Mouse (Mus musculus) lung, embryonic 14.5 days (tissue): ENCODE measurements around the gene Tmem94. TPM values are rescaled to one million over a fixed set of nuclear protein-coding genes. Genes with fewer than 3 reads are reported as not detected.

Source experiments
- ATAC-seq: fragments of 200-750 bp; cut with Nextera tagmentation; 2 replicates; pipeline ENCODE4 v1.8.0; 2017; ENCODE audit warnings: mild to moderate bottlenecking, moderate TSS enrichment, moderate library complexity; ENCODE audit not compliant: insufficient read depth
- DNase-seq: peaks from one replicate; pipeline ENCODE4 v3.0.0-alpha.2; 2015
- H3K27ac ChIP-seq: fragments of 300-500 bp; sonication (generic); 2 replicates; pipeline ENCODE4 v1.5.1; 2014; ENCODE audit warnings: low read depth, mild to moderate bottlenecking, moderate library complexity
- H3K27me3 ChIP-seq: fragments of 300-500 bp; sonication (generic); 2 replicates; pipeline ENCODE4 v1.6.1; 2014; ENCODE audit warnings: low read length, control low read depth; ENCODE audit not compliant: insufficient read depth
- H3K36me3 ChIP-seq: fragments of 300-500 bp; sonication (generic); 2 replicates; pipeline ENCODE4 v1.6.1; 2014; ENCODE audit warnings: control low read depth; ENCODE audit not compliant: insufficient read depth
- H3K4me1 ChIP-seq: fragments of 300-500 bp; sonication (generic); 2 replicates; pipeline ENCODE4 v1.6.1; 2014; ENCODE audit warnings: antibody characterized with exemption, control low read depth; ENCODE audit not compliant: insufficient read depth
- H3K4me2 ChIP-seq: fragments of 300-500 bp; sonication (generic); 2 replicates; pipeline ENCODE4 v1.6.1; 2014; ENCODE audit warnings: mild to moderate bottlenecking
- H3K4me3 ChIP-seq: fragments of 300-500 bp; sonication (generic); 2 replicates; pipeline ENCODE4 v1.5.1; 2014; ENCODE audit warnings: low read depth, low read length
- H3K9ac ChIP-seq: fragments of 300-500 bp; sonication (generic); 2 replicates; pipeline ENCODE4 v1.6.1; 2014
- H3K9me3 ChIP-seq: fragments of 300-500 bp; sonication (generic); 2 replicates; pipeline ENCODE4 v1.6.1; 2016; ENCODE audit warnings: low read depth, low read length, control low read depth
- CTCF ChIP-seq: IDR thresholded peaks from 2 replicates; pipeline ENCODE4 v1.5.1; 2016; ENCODE audit warnings: antibody characterized with exemption, low read depth
- WGBS: fragments of 180-500 bp; shearing (Covaris S2); extraction: QIAGEN DNeasy Blood & Tissue Kit; methylation state at CpG from one replicate; pipeline ENCODE4 v1.1.7; 2014; 5-methylcytosine and 5-hydroxymethylcytosine counted together
- polyA plus RNA-seq: library from polyadenylated mRNA; unstranded; fragments of >200 nt; fragmentation: Nextera tagmentation; extraction: Ambion mirVana; gene quantifications from 2 replicates; pipeline ENCODE4 v1.2.1, GENCODE M21; 2014

The Tmem94 gene
- polyA plus RNA-seq, 1 experiment from 2014 or later: 20.9 TPM

- Histone ChIP-seq H3K4me3 (no peak overlapping the region), H3K27me3 (no peaks in the 10 kb centered on the region), H3K36me3 (peaks cover 55% of the 10 kb centered on the region), H3K9ac (no peak overlapping the region; the same call in 1 of the 2 replicates), H3K4me2 (peak overlapping the region; percentile 0; the same call in 1 of the 2 replicates), H3K27ac (peak overlapping the region; percentile 76), H3K4me1 (peaks cover 38% of the 10 kb centered on the region), H3K9me3 (no peaks in the 10 kb centered on the region)
- no peak for TF ChIP-seq CTCF
- DNase-seq: no peak
- no peak for ATAC-seq
- WGBS: 61% methylated on average over 11 of the region's 11 CpGs
These were observed 42.7 kb downstream of the Tmem94 start for GRCm38 (mm10) chr11:115807971-115808370.

- ATAC-seq (peak; percentile 12; the same call in 1 of the 2 replicates), DNase-seq (peak; percentile 78)
- Histone ChIP-seq H3K9ac (peak overlapping the region; percentile 39), H3K27ac (peak overlapping the region; percentile 76), H3K36me3 (peaks cover 47% of the 10 kb centered on the region), H3K4me3 (peak overlapping the region; percentile 3), H3K27me3 (no peaks in the 10 kb centered on the region), H3K9me3 (no peaks in the 10 kb centered on the region), H3K4me2 (peak overlapping the region; percentile 95), H3K4me1 (peaks cover 38% of the 10 kb centered on the region)
- 19% methylated on average over 10 of the region's 10 CpGs for WGBS
- TF ChIP-seq CTCF: no peak
These were observed 43.6 kb downstream of the Tmem94 start for GRCm38 (mm10) chr11:115808696-115809310.

DNA sequence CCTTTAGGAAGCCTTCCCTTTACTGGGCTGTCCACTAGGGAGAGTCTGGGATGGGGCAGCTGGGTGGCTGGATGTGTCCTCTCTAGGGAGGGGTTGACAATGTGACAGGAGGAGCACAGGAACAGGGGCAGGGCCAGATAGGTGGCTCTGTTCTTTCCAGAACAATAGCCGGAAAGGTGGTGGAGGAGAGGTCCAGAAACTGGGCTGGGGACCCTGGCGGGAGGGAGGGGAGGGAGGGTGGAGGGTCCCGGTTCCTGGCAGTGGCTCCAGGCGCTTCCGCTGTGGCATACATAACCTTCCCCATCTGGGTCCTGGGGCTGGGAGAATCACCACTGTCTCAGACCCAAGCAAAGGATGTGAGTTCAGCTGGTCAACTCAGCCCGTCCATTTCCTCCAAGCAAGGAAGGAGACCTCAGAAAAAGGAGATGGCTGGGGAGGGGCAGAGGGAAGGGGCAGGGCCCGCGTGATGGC lies 44.1 kb downstream of the Tmem94 start:
- Histone ChIP-seq H3K4me3 (peak overlapping the region; percentile 3), H3K4me1 (peaks cover 38% of the 10 kb centered on the region), H3K27ac (peak overlapping the region; percentile 76), H3K9me3 (no peaks in the 10 kb centered on the region), H3K27me3 (no peaks in the 10 kb centered on the region), H3K4me2 (peak overlapping the region; percentile 95), H3K36me3 (peaks cover 42% of the 10 kb centered on the region), H3K9ac (peak overlapping the region; percentile 39; the same call in 1 of the 2 replicates)
- TF ChIP-seq CTCF: no peak
- 53% methylated on average over 8 of the region's 8 CpGs for WGBS
- DNase-seq (peak; percentile 68), ATAC-seq (peak; percentile 5; the same call in 1 of the 2 replicates)

GRCm38 (mm10) chr11:115810377-115810776 lies 45.1 kb downstream of the Tmem94 start:
- ATAC-seq (no peak), DNase-seq (peak; percentile 75)
- peaks cover 32% of the 10 kb centered on the region for H3K36me3 ChIP-seq
- H3K27me3 ChIP-seq: no peaks in the 10 kb centered on the region
- no peaks in the 10 kb centered on the region for H3K9me3 ChIP-seq
- TF ChIP-seq CTCF: no peak
- H3K4me3 ChIP-seq: peak overlapping the region; percentile 86
- 42% methylated on average over 14 of the region's 14 CpGs for WGBS
- 0 out of 2 replicates have a peak overlapping the region, but pooled peaks have one; percentile 29 for H3K9ac ChIP-seq
- peak overlapping the region; percentile 76 for H3K27ac ChIP-seq
- H3K4me1 ChIP-seq: peaks cover 38% of the 10 kb centered on the region
- peak overlapping the region; percentile 95 for H3K4me2 ChIP-seq

- H3K27me3 ChIP-seq: no peaks in the 10 kb centered on the region
- H3K4me1 ChIP-seq: peaks cover 38% of the 10 kb centered on the region
- no peak for TF ChIP-seq CTCF
- no peaks in the 10 kb centered on the region for H3K9me3 ChIP-seq
- H3K36me3 ChIP-seq: peaks cover 26% of the 10 kb centered on the region
- peak overlapping the region; percentile 86 for H3K9ac ChIP-seq
- DNase-seq (no peak), ATAC-seq (no peak)
- 70% methylated on average over 20 of the region's 20 CpGs for WGBS
- H3K27ac ChIP-seq: peak overlapping the region; percentile 25; the same call in 1 of the 2 replicates
- peak overlapping the region; percentile 95 for H3K4me2 ChIP-seq
- H3K4me3 ChIP-seq: peak overlapping the region; percentile 86
These were observed 46.3 kb downstream of the Tmem94 start for GRCm38 (mm10) chr11:115811381-115812093.

DNA sequence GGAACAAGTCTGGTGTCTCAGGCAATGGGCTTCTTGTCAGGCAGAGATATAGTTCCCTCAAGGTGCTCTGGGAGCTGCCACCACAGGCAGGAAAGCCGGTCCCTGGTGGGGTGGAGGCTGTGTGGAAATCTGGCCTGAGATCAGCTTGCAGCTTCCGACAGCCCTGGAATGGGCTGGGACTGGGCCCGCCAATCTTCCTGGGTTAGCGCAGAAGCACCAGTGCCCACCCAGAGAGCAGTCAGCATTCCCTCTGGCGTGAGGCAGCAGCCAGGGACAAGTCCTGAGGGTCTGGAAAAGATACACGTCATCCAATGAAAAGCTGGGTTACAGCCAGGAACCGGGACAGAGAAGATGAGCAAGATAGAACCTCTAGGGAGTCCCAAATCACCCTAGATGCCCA lies 46.9 kb downstream of the Tmem94 start:
- WGBS: 36% methylated on average over 7 of the region's 7 CpGs
- H3K27ac ChIP-seq: peak overlapping the region; percentile 25; the same call in 1 of the 2 replicates
- DNase-seq: no peak

More for the DNA sequence above, 46.9 kb downstream of the Tmem94 start:
- Histone ChIP-seq H3K4me3 (peak overlapping the region; percentile 86), H3K4me2 (peak overlapping the region; percentile 95), H3K36me3 (peaks cover 26% of the 10 kb centered on the region), H3K4me1 (peaks cover 38% of the 10 kb centered on the region), H3K27me3 (no peaks in the 10 kb centered on the region), H3K9ac (peak overlapping the region; percentile 86), H3K9me3 (no peaks in the 10 kb centered on the region)
- TF ChIP-seq CTCF: no peak
- no peak for ATAC-seq
